ENCODE assay signal across 8 mouse cellular contexts in the genomic region with DNA sequence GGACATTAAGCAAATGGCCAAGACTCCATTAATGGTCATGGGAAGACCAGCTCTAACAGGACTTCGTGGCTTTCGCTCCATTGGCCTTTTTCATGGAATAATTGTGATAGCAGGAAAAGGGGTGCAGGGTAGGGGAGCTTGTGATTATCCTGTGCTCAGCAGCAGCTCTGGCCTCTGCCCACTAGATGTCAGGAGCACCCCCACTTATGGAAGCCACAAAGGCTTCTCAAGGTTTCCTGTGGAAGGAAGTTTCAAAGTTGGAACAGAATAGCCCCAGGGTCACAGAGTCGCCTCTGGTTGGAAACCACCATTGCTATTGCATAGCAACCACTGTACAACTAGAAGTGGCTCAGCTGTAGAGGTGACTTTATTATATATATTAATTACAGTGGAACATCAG. TPM values are rescaled to one million over a fixed set of nuclear protein-coding genes. Genes with fewer than 3 reads are reported as not detected.
A peak's percentile ranks its signal among the peaks of the same experiment; 100 is the strongest.
DNase-seq lines count a peak whose midpoint lies in the region; TF ChIP-seq lines count a peak whose summit lies in the region.

No protein-coding gene starts in this region.

- peaks cover 11% of the 10 kb centered on the region for H3K9me3 ChIP-seq in forebrain, embryonic 10.5 days

- no peaks in the 10 kb centered on the region for H3K79me2 ChIP-seq in liver, adult 2 months (ENCODE audit: control insufficient read depth, insufficient read depth, low read length)

- TF ChIP-seq CTCF in liver, adult 2 months (IDR thresholded peaks at IDR 0.05; ENCODE audit: low read depth, low read length) = peak; percentile 41; the same call in 1 of the 2 replicates

- H3K36me3 ChIP-seq in liver, adult 2 months (ENCODE audit: control insufficient read depth, insufficient read depth, low read length) = no peaks in the 10 kb centered on the region
- H3K36me3 ChIP-seq in forebrain, embryonic 10.5 days (replicated peaks) = peaks cover 47% of the 10 kb centered on the region

- WGBS in liver, adult 2 months = 82% methylated on average over 3 of the region's 3 CpGs
- WGBS in forebrain, embryonic 10.5 days = 89% methylated on average over 3 of the region's 3 CpGs

- TF ChIP-seq POLR2A in liver, adult 2 months (IDR thresholded peaks at IDR 0.05; ENCODE audit: extremely low read depth, insufficient read depth, low read length) = no peak

- H3K4me1 ChIP-seq in liver, adult 2 months (ENCODE audit: control insufficient read depth, insufficient read depth, low read length) = no peaks in the 10 kb centered on the region
- H3K4me1 ChIP-seq in forebrain, embryonic 10.5 days = no peaks in the 10 kb centered on the region

- peak; percentile 11 for DNase-seq in layer of hippocampus, adult 11-12 months (ENCODE audit: low spot score)
- DNase-seq in layer of hippocampus, postnatal 36 days = no peak
- peak; percentile 65 for DNase-seq in adrenal gland, postnatal 10 days
- DNase-seq in embryo, embryonic 9.5 days (ENCODE audit: extremely low spot score) = peak; percentile 6
- no peak for DNase-seq in liver, adult 2 months (ENCODE audit: extremely low read depth, low read depth, low spot score)
- DNase-seq in gastrocnemius, postnatal 4 days (ENCODE audit: low spot score in 2 of 2) = no peak
- DNase-seq in testis, postnatal 14 days (ENCODE audit: low spot score) = no peak
- no peak for DNase-seq in forebrain, embryonic 10.5 days (ENCODE audit: extremely low spot score, low spot score)

- no peak overlapping the region for H3K4me3 ChIP-seq in liver, adult 2 months (ENCODE audit: insufficient read depth, low read depth, low read length)
- no peak overlapping the region for H3K4me3 ChIP-seq in forebrain, embryonic 10.5 days

- no peaks in the 10 kb centered on the region for H3K27me3 ChIP-seq in liver, adult 2 months (ENCODE audit: control insufficient read depth, insufficient read depth, low read length)
- no peaks in the 10 kb centered on the region for H3K27me3 ChIP-seq in forebrain, embryonic 10.5 days (ENCODE audit: poor library complexity, severe bottlenecking)

- H3K9ac ChIP-seq in liver, adult 2 months (ENCODE audit: low read depth, low read length) = no peak overlapping the region

- H3K27ac ChIP-seq in liver, adult 2 months (replicated peaks; ENCODE audit: insufficient read depth, low read depth, low read length) = no peak overlapping the region
- no peak overlapping the region for H3K27ac ChIP-seq in forebrain, embryonic 10.5 days

RNA-seq across cellular contexts. Expression of a gene that starts 48.8 kb away (rescaled TPM):
- total RNA-seq in layer of hippocampus, postnatal 36 days (2021) = 100 to 1,000 TPM; 135 to 142 TPM
- 10 to 100 TPM; 26.8 to 33.5 TPM for total RNA-seq in adrenal gland, postnatal 10 days (2021)
- total RNA-seq in liver, adult 2 months (2014; rRNA removed) = 2.8 and 2.9 TPM in 2 replicates
- 2.0 and 2.4 TPM in 2 replicates for polyA plus RNA-seq in liver, adult 2 months (2012; rRNA removed)
- not detected for total RNA-seq in gastrocnemius, postnatal 4 days (2021)
- polyA plus RNA-seq in forebrain, embryonic 10.5 days (2016; fragmentation: Nextera tagmentation; extraction: Ambion mirVana) = 0.07 and 0.30 TPM in 2 replicates

Comparison
In these comparisons a context has a peak if more than half of its experiments do, and no peak if none do; other contexts are left out.
1. DNase-seq: peak in layer of hippocampus, adult 11-12 months (single experiment), adrenal gland, postnatal 10 days (single experiment) and embryo, embryonic 9.5 days (single experiment); none in layer of hippocampus, postnatal 36 days (0 of 2), liver, adult 2 months (single experiment), gastrocnemius, postnatal 4 days (0 of 2), testis, postnatal 14 days (single experiment) and forebrain, embryonic 10.5 days (single experiment).